Mouse (Mus musculus): ENCODE measurements around the gene Neurod2.

- TF ChIP-seq CTCF (IDR thresholded peaks at IDR 0.05; ENCODE audit: insufficient read depth, low read depth, low read length) (peak; percentile 78), POLR2A (IDR thresholded peaks at IDR 0.05; ENCODE audit: insufficient read depth, low read depth, low read length) (no peak)
Observed at GRCm38 (mm10) chr11:98345253-98345652, 15.8 kb upstream of the Neurod2 start.

All from olfactory bulb, adult 2 months (tissue).